Mouse (Mus musculus): ENCODE results near the gene Hoxc4. TPM values are rescaled to one million over a fixed set of nuclear protein-coding genes. Genes with fewer than 3 reads are reported as not detected.

Gene Hoxc4
- polyA plus RNA-seq (2015; fragmentation: Nextera tagmentation; extraction: Ambion mirVana): not detected in 2 replicates

GRCm38 (mm10) chr15:103018636-103019035, at the start of gene Hoxc4:
Gene Hoxc4, plus strand, starts transcription at chr15:103018934.
- WGBS: 5% methylated on average over 9 of the region's 9 CpGs
- Histone ChIP-seq H3K4me3 (ENCODE audit: low read depth, low read length) (no peak within 1 kb of the TSS), H3K27ac (ENCODE audit: low read length) (no peak within 1 kb of the TSS), H3K4me2 (ENCODE audit: low read length) (no peak within 1 kb of the TSS), H3K9ac (ENCODE audit: low read depth, low read length) (no peak within 1 kb of the TSS), H3K27me3 (ENCODE audit: control insufficient read depth, insufficient read depth, low read depth, low read length) (peaks cover 93% of the 10 kb centered on the region), H3K36me3 (ENCODE audit: control insufficient read depth, insufficient read depth, low read length) (no peaks in the 10 kb centered on the region), H3K9me3 (replicated peaks; ENCODE audit: control insufficient read depth, low read length, poor library complexity, severe bottlenecking) (no peaks in the 10 kb centered on the region), H3K4me1 (ENCODE audit: control insufficient read depth, insufficient read depth, low read length) (peaks cover 5% of the 10 kb centered on the region; the same call in 1 of the 2 replicates)
- no peak for ATAC-seq

- no peaks in the 10 kb centered on the region for H3K9me3 ChIP-seq (replicated peaks; ENCODE audit: control insufficient read depth, low read length, poor library complexity, severe bottlenecking)
- no peak for ATAC-seq
- no peak overlapping the region for H3K27ac ChIP-seq (ENCODE audit: low read length)
- H3K4me1 ChIP-seq (ENCODE audit: control insufficient read depth, insufficient read depth, low read length): peaks cover 3% of the 10 kb centered on the region; the same call in 1 of the 2 replicates
- H3K4me2 ChIP-seq (ENCODE audit: low read length): no peak overlapping the region
- 25% methylated on average over 1 of the region's 1 CpGs for WGBS
- H3K9ac ChIP-seq (ENCODE audit: low read depth, low read length): no peak overlapping the region
- H3K27me3 ChIP-seq (ENCODE audit: control insufficient read depth, insufficient read depth, low read depth, low read length): peaks cover 94% of the 10 kb centered on the region
- H3K36me3 ChIP-seq (ENCODE audit: control insufficient read depth, insufficient read depth, low read length): no peaks in the 10 kb centered on the region
- no peak overlapping the region for H3K4me3 ChIP-seq (ENCODE audit: low read depth, low read length)
Measured at GRCm38 (mm10) chr15:102969296-102969695, 49.4 kb upstream of the Hoxc4 start.

- no peak for ATAC-seq
- Histone ChIP-seq H3K4me1 (ENCODE audit: control insufficient read depth, insufficient read depth, low read length) (peaks cover 3% of the 10 kb centered on the region; the same call in 1 of the 2 replicates), H3K9ac (ENCODE audit: low read depth, low read length) (no peak overlapping the region), H3K9me3 (replicated peaks; ENCODE audit: control insufficient read depth, low read length, poor library complexity, severe bottlenecking) (no peaks in the 10 kb centered on the region), H3K4me2 (ENCODE audit: low read length) (no peak overlapping the region), H3K4me3 (ENCODE audit: low read depth, low read length) (no peak overlapping the region), H3K27me3 (ENCODE audit: control insufficient read depth, insufficient read depth, low read depth, low read length) (peaks cover 93% of the 10 kb centered on the region), H3K27ac (ENCODE audit: low read length) (no peak overlapping the region), H3K36me3 (ENCODE audit: control insufficient read depth, insufficient read depth, low read length) (no peaks in the 10 kb centered on the region)
- WGBS: under 1% methylated on average over 12 of the region's 12 CpGs
Measured at GRCm38 (mm10) chr15:102970740-102971139, 48.0 kb upstream of the Hoxc4 start.

GRCm38 (mm10) chr15:102972254-102972653, 46.5 kb upstream of the Hoxc4 start:
- H3K4me2 ChIP-seq (ENCODE audit: low read length): no peak overlapping the region
- no peak overlapping the region for H3K27ac ChIP-seq (ENCODE audit: low read length)
- under 1% methylated on average over 21 of the region's 21 CpGs for WGBS
- H3K9ac ChIP-seq (ENCODE audit: low read depth, low read length): no peak overlapping the region
- no peaks in the 10 kb centered on the region for H3K4me1 ChIP-seq (ENCODE audit: control insufficient read depth, insufficient read depth, low read length)
- no peaks in the 10 kb centered on the region for H3K9me3 ChIP-seq (replicated peaks; ENCODE audit: control insufficient read depth, low read length, poor library complexity, severe bottlenecking)
- H3K36me3 ChIP-seq (ENCODE audit: control insufficient read depth, insufficient read depth, low read length): no peaks in the 10 kb centered on the region
- H3K27me3 ChIP-seq (ENCODE audit: control insufficient read depth, insufficient read depth, low read depth, low read length): peaks cover 88% of the 10 kb centered on the region
- no peak for ATAC-seq
- no peak overlapping the region for H3K4me3 ChIP-seq (ENCODE audit: low read depth, low read length)

- H3K27me3 ChIP-seq (ENCODE audit: control insufficient read depth, insufficient read depth, low read depth, low read length): peaks cover 87% of the 10 kb centered on the region
- H3K36me3 ChIP-seq (ENCODE audit: control insufficient read depth, insufficient read depth, low read length): no peaks in the 10 kb centered on the region
- H3K4me1 ChIP-seq (ENCODE audit: control insufficient read depth, insufficient read depth, low read length): no peaks in the 10 kb centered on the region
- H3K9me3 ChIP-seq (replicated peaks; ENCODE audit: control insufficient read depth, low read length, poor library complexity, severe bottlenecking): no peaks in the 10 kb centered on the region
- H3K4me2 ChIP-seq (ENCODE audit: low read length): no peak overlapping the region
- no peak for ATAC-seq
- no peak overlapping the region for H3K4me3 ChIP-seq (ENCODE audit: low read depth, low read length)
- under 1% methylated on average over 6 of the region's 6 CpGs for WGBS
- H3K27ac ChIP-seq (ENCODE audit: low read length): no peak overlapping the region
- H3K9ac ChIP-seq (ENCODE audit: low read depth, low read length): no peak overlapping the region
Measured at GRCm38 (mm10) chr15:102972753-102973152, 46.0 kb upstream of the Hoxc4 start.

- no peaks in the 10 kb centered on the region for H3K4me1 ChIP-seq (ENCODE audit: control insufficient read depth, insufficient read depth, low read length)
- H3K4me2 ChIP-seq (ENCODE audit: low read length): no peak overlapping the region
- H3K36me3 ChIP-seq (ENCODE audit: control insufficient read depth, insufficient read depth, low read length): no peaks in the 10 kb centered on the region
- no peak overlapping the region for H3K9ac ChIP-seq (ENCODE audit: low read depth, low read length)
- 5% methylated on average over 7 of the region's 7 CpGs for WGBS
- no peak for ATAC-seq
- no peaks in the 10 kb centered on the region for H3K9me3 ChIP-seq (replicated peaks; ENCODE audit: control insufficient read depth, low read length, poor library complexity, severe bottlenecking)
- H3K27ac ChIP-seq (ENCODE audit: low read length): no peak overlapping the region
- H3K27me3 ChIP-seq (ENCODE audit: control insufficient read depth, insufficient read depth, low read depth, low read length): peaks cover 88% of the 10 kb centered on the region
- H3K4me3 ChIP-seq (ENCODE audit: low read depth, low read length): no peak overlapping the region
Measured at GRCm38 (mm10) chr15:102975034-102975433, 43.7 kb upstream of the Hoxc4 start.

GRCm38 (mm10) chr15:102975688-102976111, 43.0 kb upstream of the Hoxc4 start:
- WGBS: 1% methylated on average over 21 of the region's 21 CpGs
- no peaks in the 10 kb centered on the region for H3K36me3 ChIP-seq (ENCODE audit: control insufficient read depth, insufficient read depth, low read length)
- no peak for ATAC-seq
- H3K27me3 ChIP-seq (ENCODE audit: control insufficient read depth, insufficient read depth, low read depth, low read length): peaks cover 87% of the 10 kb centered on the region
- no peak overlapping the region for H3K27ac ChIP-seq (ENCODE audit: low read length)
- no peaks in the 10 kb centered on the region for H3K9me3 ChIP-seq (replicated peaks; ENCODE audit: control insufficient read depth, low read length, poor library complexity, severe bottlenecking)
- no peak overlapping the region for H3K4me3 ChIP-seq (ENCODE audit: low read depth, low read length)
- H3K4me1 ChIP-seq (ENCODE audit: control insufficient read depth, insufficient read depth, low read length): no peaks in the 10 kb centered on the region
- no peak overlapping the region for H3K4me2 ChIP-seq (ENCODE audit: low read length)
- H3K9ac ChIP-seq (ENCODE audit: low read depth, low read length): no peak overlapping the region

- H3K9ac ChIP-seq (ENCODE audit: low read depth, low read length): no peak within 1 kb of the TSS
Measured at GRCm38 (mm10) chr15:102976171-102976570, 42.6 kb upstream of the Hoxc4 start, which contains the start of gene Hoxc9. Gene Hoxc9, plus strand, starts transcription at chr15:102976439.

GRCm38 (mm10) chr15:102976631-102977422, 41.9 kb upstream of the Hoxc4 start:
- under 1% methylated on average over 37 of the region's 37 CpGs for WGBS
- no peak overlapping the region; the same call in 1 of the 2 replicates for H3K4me2 ChIP-seq (ENCODE audit: low read length)
- no peak overlapping the region for H3K4me3 ChIP-seq (ENCODE audit: low read depth, low read length)
- H3K27me3 ChIP-seq (ENCODE audit: control insufficient read depth, insufficient read depth, low read depth, low read length): peaks cover 80% of the 10 kb centered on the region
- ATAC-seq: no peak
- H3K36me3 ChIP-seq (ENCODE audit: control insufficient read depth, insufficient read depth, low read length): no peaks in the 10 kb centered on the region
- peaks cover 1% of the 10 kb centered on the region; the same call in 1 of the 2 replicates for H3K4me1 ChIP-seq (ENCODE audit: control insufficient read depth, insufficient read depth, low read length)
- no peak overlapping the region for H3K9ac ChIP-seq (ENCODE audit: low read depth, low read length)
- no peaks in the 10 kb centered on the region for H3K9me3 ChIP-seq (replicated peaks; ENCODE audit: control insufficient read depth, low read length, poor library complexity, severe bottlenecking)
- H3K27ac ChIP-seq (ENCODE audit: low read length): no peak overlapping the region

More at GRCm38 (mm10) chr15:102976171-102976570, 42.6 kb upstream of the Hoxc4 start, which contains the start of gene Hoxc9:
- Histone ChIP-seq H3K27ac (ENCODE audit: low read length) (no peak within 1 kb of the TSS), H3K27me3 (ENCODE audit: control insufficient read depth, insufficient read depth, low read depth, low read length) (peaks cover 84% of the 10 kb centered on the region), H3K36me3 (ENCODE audit: control insufficient read depth, insufficient read depth, low read length) (no peaks in the 10 kb centered on the region), H3K4me3 (ENCODE audit: low read depth, low read length) (no peak within 1 kb of the TSS), H3K4me2 (ENCODE audit: low read length) (no peak within 1 kb of the TSS; the same call in 1 of the 2 replicates), H3K9me3 (replicated peaks; ENCODE audit: control insufficient read depth, low read length, poor library complexity, severe bottlenecking) (no peaks in the 10 kb centered on the region), H3K4me1 (ENCODE audit: control insufficient read depth, insufficient read depth, low read length) (no peaks in the 10 kb centered on the region)
- ATAC-seq: no peak
- under 1% methylated on average over 20 of the region's 20 CpGs for WGBS
